Mouse (Mus musculus): ENCODE measurements around the gene Ahcyl1. TPM values are rescaled to one million over a fixed set of nuclear protein-coding genes. Genes with fewer than 3 reads are reported as not detected.
"Not testable (repeated sequence)": the region's sequence is repeated elsewhere in the genome, so short reads cannot be mapped to it uniquely, and the experiment has no call there.

The Ahcyl1 gene
- polyA plus RNA-seq, 1 experiment from 2014 or later: 106 TPM

- Histone ChIP-seq H3K36me3 (ENCODE audit: insufficient read depth) (peaks cover 27% of the 10 kb centered on the region), H3K4me1 (ENCODE audit: insufficient read depth) (no peaks in the 10 kb centered on the region), H3K9ac (no peak overlapping the region), H3K27ac (ENCODE audit: low read depth) (no peak overlapping the region), H3K9me3 (ENCODE audit: low read depth, low read length) (no peaks in the 10 kb centered on the region), H3K27me3 (ENCODE audit: insufficient read depth, low read length) (no peaks in the 10 kb centered on the region), H3K4me3 (ENCODE audit: low read depth, low read length) (no peak overlapping the region), H3K4me2 (no peak overlapping the region)
- no peak for TF ChIP-seq CTCF (IDR thresholded peaks at IDR 0.05; ENCODE audit: low read depth)
- DNase-seq (no peak), ATAC-seq (ENCODE audit: insufficient read depth) (no peak)
- 69% methylated on average over 4 of the region's 4 CpGs for WGBS
Observed at GRCm38 (mm10) chr3:107656888-107657287, 39.5 kb downstream of the Ahcyl1 start.

- no peaks in the 10 kb centered on the region for H3K9me3 ChIP-seq (ENCODE audit: low read depth, low read length)
- DNase-seq (no peak), ATAC-seq (ENCODE audit: insufficient read depth) (no peak)
- no peak overlapping the region for H3K27ac ChIP-seq (ENCODE audit: low read depth)
- H3K27me3 ChIP-seq (ENCODE audit: insufficient read depth, low read length): no peaks in the 10 kb centered on the region
- H3K9ac ChIP-seq: no peak overlapping the region
- 85% methylated on average over 2 of the region's 2 CpGs for WGBS
- H3K4me1 ChIP-seq (ENCODE audit: insufficient read depth): no peaks in the 10 kb centered on the region
- peaks cover 22% of the 10 kb centered on the region for H3K36me3 ChIP-seq (ENCODE audit: insufficient read depth)
- H3K4me2 ChIP-seq: no peak overlapping the region
- no peak for TF ChIP-seq CTCF (IDR thresholded peaks at IDR 0.05; ENCODE audit: low read depth)
- H3K4me3 ChIP-seq (ENCODE audit: low read depth, low read length): no peak overlapping the region
Observed at GRCm38 (mm10) chr3:107656151-107656550, 40.2 kb downstream of the Ahcyl1 start.

- 57% methylated on average over 3 of the region's 3 CpGs for WGBS
- H3K4me2 ChIP-seq: no peak overlapping the region
Observed at GRCm38 (mm10) chr3:107655491-107655890, 40.9 kb downstream of the Ahcyl1 start.

GRCm38 (mm10) chr3:107654861-107655260, 41.5 kb downstream of the Ahcyl1 start:
- no peak overlapping the region for H3K4me3 ChIP-seq (ENCODE audit: low read depth, low read length)
- H3K36me3 ChIP-seq (ENCODE audit: insufficient read depth): peaks cover 10% of the 10 kb centered on the region; the same call in 1 of the 2 replicates
- no peak overlapping the region for H3K9ac ChIP-seq
- no peaks in the 10 kb centered on the region for H3K27me3 ChIP-seq (ENCODE audit: insufficient read depth, low read length)
- no peak for DNase-seq
- H3K4me1 ChIP-seq (ENCODE audit: insufficient read depth): no peaks in the 10 kb centered on the region
- H3K9me3 ChIP-seq (ENCODE audit: low read depth, low read length): no peaks in the 10 kb centered on the region
- H3K4me2 ChIP-seq: no peak overlapping the region
- no peak overlapping the region for H3K27ac ChIP-seq (ENCODE audit: low read depth)
- no peak for ATAC-seq (ENCODE audit: insufficient read depth)
- 76% methylated on average over 3 of the region's 3 CpGs for WGBS
- no peak for TF ChIP-seq CTCF (IDR thresholded peaks at IDR 0.05; ENCODE audit: low read depth)

More at GRCm38 (mm10) chr3:107655491-107655890, 40.9 kb downstream of the Ahcyl1 start:
- Histone ChIP-seq H3K27me3 (ENCODE audit: insufficient read depth, low read length) (no peaks in the 10 kb centered on the region), H3K27ac (ENCODE audit: low read depth) (no peak overlapping the region), H3K9me3 (ENCODE audit: low read depth, low read length) (no peaks in the 10 kb centered on the region), H3K36me3 (ENCODE audit: insufficient read depth) (peaks cover 16% of the 10 kb centered on the region; the same call in 1 of the 2 replicates), H3K4me3 (ENCODE audit: low read depth, low read length) (no peak overlapping the region), H3K4me1 (ENCODE audit: insufficient read depth) (no peaks in the 10 kb centered on the region), H3K9ac (no peak overlapping the region)
- no peak for DNase-seq
- no peak for TF ChIP-seq CTCF (IDR thresholded peaks at IDR 0.05; ENCODE audit: low read depth)
- no peak for ATAC-seq (ENCODE audit: insufficient read depth)

GRCm38 (mm10) chr3:107652968-107653367, 43.4 kb downstream of the Ahcyl1 start:
- no peak overlapping the region for H3K4me2 ChIP-seq
- no peaks in the 10 kb centered on the region for H3K4me1 ChIP-seq (ENCODE audit: insufficient read depth)
- ATAC-seq (ENCODE audit: insufficient read depth) (no peak), DNase-seq (no peak)
- no peak overlapping the region for H3K9ac ChIP-seq
- TF ChIP-seq CTCF (IDR thresholded peaks at IDR 0.05; ENCODE audit: low read depth): no peak
- no peaks in the 10 kb centered on the region for H3K9me3 ChIP-seq (ENCODE audit: low read depth, low read length)
- no peak overlapping the region for H3K27ac ChIP-seq (ENCODE audit: low read depth)
- H3K27me3 ChIP-seq (ENCODE audit: insufficient read depth, low read length): no peaks in the 10 kb centered on the region
- peaks cover 6% of the 10 kb centered on the region; the same call in 1 of the 2 replicates for H3K36me3 ChIP-seq (ENCODE audit: insufficient read depth)
- H3K4me3 ChIP-seq (ENCODE audit: low read depth, low read length): no peak overlapping the region
- 90% methylated on average over 3 of the region's 3 CpGs for WGBS

GRCm38 (mm10) chr3:107650276-107650675, 46.1 kb downstream of the Ahcyl1 start:
- not testable (repeated sequence) for H3K27ac ChIP-seq (ENCODE audit: low read depth); ATAC-seq (ENCODE audit: insufficient read depth); H3K9ac ChIP-seq; H3K27me3 ChIP-seq (ENCODE audit: insufficient read depth, low read length); H3K4me3 ChIP-seq (ENCODE audit: low read depth, low read length); H3K9me3 ChIP-seq (ENCODE audit: low read depth, low read length); H3K4me1 ChIP-seq (ENCODE audit: insufficient read depth); H3K36me3 ChIP-seq (ENCODE audit: insufficient read depth); H3K4me2 ChIP-seq; DNase-seq
- WGBS: 50% methylated on average over 5 of the region's 5 CpGs

GRCm38 (mm10) chr3:107646947-107647346, 49.4 kb downstream of the Ahcyl1 start:
- 70% methylated on average over 3 of the region's 3 CpGs for WGBS
- H3K36me3 ChIP-seq (ENCODE audit: insufficient read depth): no peaks in the 10 kb centered on the region
- no peak overlapping the region for H3K9ac ChIP-seq
- no peaks in the 10 kb centered on the region for H3K4me1 ChIP-seq (ENCODE audit: insufficient read depth)
- no peaks in the 10 kb centered on the region for H3K9me3 ChIP-seq (ENCODE audit: low read depth, low read length)
- H3K4me3 ChIP-seq (ENCODE audit: low read depth, low read length): no peak overlapping the region
- H3K27ac ChIP-seq (ENCODE audit: low read depth): no peak overlapping the region
- ATAC-seq (ENCODE audit: insufficient read depth) (no peak), DNase-seq (peak; percentile 8)
- no peaks in the 10 kb centered on the region for H3K27me3 ChIP-seq (ENCODE audit: insufficient read depth, low read length)
- H3K4me2 ChIP-seq: no peak overlapping the region
- TF ChIP-seq CTCF (IDR thresholded peaks at IDR 0.05; ENCODE audit: low read depth): no peak
